Mouse (Mus musculus) natural killer cell, adult 2 months (primary cell): ENCODE results near the gene Cabp2.

ENCODE experiments used
- DNase-seq, 2 experiments: peaks; one replicate each; pipeline ENCODE4 v3.0.0; 2022; ENCODE audit warnings: low spot score in 2 of 2

Cabp2 gene

DNA sequence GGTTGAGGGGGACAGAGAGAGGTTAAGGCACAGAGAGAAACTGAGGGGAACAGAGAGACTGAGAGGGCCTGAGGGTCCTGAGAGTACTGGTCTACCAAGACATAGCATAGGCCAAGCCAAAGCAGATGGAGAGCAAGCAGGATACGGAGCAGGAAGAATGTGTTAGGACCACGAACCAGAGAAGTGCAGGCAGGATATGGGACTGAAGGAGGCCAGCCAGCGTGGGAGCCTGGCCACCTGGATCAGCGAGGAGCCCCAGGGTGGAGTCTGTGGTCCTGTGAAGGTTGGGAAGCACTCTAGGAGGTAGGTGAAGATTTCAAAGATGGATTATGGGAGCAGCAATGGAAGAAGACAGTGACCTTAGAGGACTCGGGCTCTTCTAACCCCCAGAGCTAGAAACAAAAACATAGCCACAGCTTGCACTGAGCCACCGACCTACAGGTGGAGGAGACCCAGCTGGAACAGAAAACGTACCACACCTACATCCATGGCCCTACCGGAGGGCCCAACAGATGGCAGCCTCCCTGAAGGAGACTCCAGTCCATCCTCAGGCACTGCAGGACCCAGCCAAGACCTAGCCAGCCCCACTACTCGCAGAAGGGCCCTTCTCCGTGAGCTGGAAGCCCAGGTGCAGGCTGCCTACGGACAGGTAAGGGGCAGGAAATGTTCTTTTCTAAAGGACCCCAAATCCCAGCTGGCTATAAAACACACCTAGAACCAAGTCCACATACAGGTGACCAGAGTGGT, 1.0 kb downstream of the Cabp2 start:
- DNase-seq = no peak

GRCm38 (mm10) chr19:4083316-4083715, 1.9 kb downstream of the Cabp2 start:
- no peak for DNase-seq

DNA sequence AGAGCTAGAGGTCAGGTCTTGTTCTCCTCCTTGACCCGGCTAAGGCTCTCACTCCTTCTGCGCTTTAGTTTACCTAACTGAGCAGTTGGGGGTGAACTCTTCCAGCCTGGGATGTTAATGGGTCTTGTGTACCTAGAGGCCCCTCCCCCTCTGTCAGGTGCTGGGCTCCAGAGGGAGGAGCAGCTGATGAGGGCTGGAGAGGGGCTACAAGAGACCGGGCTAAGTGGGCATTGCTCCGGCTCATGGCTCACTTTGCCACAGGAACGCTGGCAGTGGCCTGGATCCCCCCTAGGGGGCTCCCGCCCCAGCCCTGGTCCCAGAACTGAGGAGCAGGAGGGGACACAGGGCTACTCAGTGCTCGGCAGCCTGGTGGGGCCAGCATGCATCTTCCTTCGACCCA, 2.4 kb downstream of the Cabp2 start:
- DNase-seq = no peak

DNA sequence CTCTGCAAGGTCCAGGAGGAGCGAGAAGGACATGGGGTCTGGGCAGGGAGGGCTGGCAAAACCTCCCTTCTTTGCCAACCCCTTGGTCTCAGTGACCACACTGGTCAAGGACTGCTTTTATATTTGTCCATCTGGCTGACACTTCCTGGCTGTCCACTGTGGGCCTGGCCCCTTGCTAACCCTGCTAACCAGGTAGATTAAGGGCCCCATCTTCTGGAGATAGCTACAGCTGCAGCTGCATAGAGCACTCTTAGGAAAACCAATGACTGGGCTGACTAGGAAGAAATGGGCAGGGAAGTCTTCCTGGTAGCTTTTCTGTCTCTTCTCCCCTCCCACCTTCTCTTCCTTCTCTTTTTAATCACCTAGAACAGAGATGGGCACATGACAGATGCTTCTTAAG, 3.6 kb downstream of the Cabp2 start:
- DNase-seq = no peak

DNA sequence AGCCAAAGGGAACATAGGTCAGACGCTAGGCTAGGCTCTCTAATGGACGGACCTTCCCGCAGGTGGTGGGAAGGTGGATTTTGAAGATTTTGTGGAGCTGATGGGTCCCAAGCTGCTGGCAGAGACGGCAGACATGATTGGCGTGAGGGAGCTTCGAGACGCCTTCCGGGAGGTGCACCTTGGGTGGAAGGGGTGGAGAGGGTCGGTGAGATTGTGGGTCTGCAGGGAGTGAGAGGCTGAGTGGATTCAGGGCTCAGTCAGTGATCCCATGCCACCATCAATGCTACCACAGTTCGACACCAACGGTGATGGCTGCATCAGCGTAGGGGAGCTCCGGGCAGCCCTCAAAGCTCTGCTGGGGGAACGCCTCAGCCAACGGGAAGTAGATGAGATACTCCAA, 4.8 kb downstream of the Cabp2 start:
- no peak for DNase-seq

DNA sequence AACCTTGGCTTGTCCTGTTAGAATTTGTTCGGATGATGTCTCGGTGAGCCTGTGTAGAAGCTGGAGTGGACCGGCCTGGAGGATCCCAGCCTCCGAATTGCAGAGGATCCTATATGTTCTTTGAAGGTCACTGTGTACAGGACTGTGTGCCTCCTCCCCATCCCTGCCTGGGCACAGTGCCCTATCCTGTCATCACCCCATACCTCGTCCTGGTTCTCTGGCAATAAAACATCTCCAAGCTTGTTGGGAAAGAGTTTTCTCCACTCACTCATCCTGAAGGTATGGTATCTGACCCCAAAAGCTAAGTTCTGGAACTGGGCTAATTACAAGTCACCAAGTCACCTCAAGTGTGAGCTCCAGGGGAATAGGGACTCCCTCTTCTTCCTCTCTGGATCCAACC, 5.7 kb downstream of the Cabp2 start:
- DNase-seq = no peak

- no peak for DNase-seq
These were observed 6.8 kb downstream of the Cabp2 start for GRCm38 (mm10) chr19:4088146-4088545.

DNA sequence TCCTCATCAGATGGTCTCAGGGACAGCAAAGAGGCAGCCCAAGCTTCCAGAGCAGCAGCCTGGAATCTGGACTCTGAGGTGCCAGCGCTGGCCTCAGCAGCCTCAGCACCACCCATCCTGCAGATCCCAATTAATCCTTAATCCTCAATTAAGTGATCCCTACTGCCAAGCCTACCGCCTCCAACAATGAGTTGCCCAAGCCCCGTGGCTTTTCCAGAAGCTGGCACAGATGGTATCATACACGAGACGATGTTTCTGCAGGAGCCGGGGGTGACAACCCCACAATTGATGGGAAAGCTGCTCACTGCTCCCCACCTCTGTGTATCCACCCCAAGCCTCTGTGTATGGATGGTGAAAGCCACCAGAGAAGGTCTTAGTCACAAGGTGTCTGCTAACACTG, 7.8 kb downstream of the Cabp2 start:
- no peak for DNase-seq

DNA sequence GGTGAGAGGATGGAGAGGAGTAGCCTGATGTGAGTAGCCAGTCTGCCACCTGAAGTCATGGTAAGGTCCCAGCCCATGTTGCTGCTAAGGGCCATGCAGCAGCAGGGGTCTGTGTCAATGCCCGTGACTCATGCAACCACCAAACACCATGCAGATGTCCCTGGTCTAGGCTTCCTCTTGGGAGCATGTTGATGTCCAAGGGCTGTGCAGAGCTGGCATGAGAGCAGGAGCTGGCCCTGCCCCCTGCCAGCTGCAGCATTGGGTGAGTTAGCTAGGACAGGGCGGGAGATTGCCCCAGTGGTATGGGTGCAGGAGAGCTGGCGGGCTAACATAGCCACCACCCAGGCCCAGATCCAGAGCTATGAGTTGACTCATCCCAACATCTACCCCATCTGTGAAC, 9.1 kb downstream of the Cabp2 start:
- DNase-seq = no peak

GRCm38 (mm10) chr19:4091383-4091782, 10.0 kb downstream of the Cabp2 start:
- DNase-seq = no peak

DNA sequence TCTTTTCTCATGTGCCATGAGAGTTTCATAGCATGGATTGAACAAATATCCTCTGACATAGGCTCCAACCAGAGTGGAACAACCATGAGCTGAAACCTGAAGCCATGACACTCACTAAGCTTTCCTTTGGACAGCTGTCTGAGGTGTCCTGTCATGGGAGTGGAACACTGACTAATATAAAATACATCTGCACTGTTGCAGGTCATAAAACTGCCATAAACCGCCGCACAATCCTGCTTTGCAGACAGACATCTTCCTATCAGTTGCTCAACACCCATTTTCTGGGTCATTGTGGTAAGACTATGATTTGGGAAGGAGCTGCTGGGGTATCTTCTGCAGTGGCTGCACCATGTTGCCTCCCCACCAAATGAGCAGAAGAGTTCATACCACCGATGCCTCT, 11.4 kb downstream of the Cabp2 start:
- no peak for DNase-seq

- DNase-seq = peak; percentile 42 to 48
These were observed 12.4 kb downstream of the Cabp2 start for GRCm38 (mm10) chr19:4093772-4094171.

DNA sequence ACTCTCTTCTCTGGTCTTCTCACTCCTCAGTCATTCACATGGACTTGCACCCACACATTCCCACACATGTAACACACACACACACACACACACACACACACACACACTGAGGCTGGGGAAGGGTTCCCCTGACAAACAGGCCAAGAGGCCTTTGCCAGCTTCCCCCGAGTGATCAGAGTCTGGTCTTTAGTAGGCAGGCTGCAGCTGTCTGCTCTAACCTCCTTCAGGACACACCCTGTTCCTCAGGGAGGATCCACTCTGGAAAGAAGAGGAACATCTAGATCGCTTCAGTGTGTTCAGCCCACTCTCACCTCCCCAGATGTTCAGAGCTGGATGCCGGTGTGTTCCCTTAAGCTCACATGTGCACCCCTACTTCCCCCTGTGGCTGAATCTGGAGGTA, 13.0 kb downstream of the Cabp2 start:
- no peak for DNase-seq

- no peak for DNase-seq
These were observed 13.5 kb downstream of the Cabp2 start for GRCm38 (mm10) chr19:4094774-4095303.

- DNase-seq = no peak
These were observed 14.4 kb downstream of the Cabp2 start for GRCm38 (mm10) chr19:4095802-4096201.

DNA sequence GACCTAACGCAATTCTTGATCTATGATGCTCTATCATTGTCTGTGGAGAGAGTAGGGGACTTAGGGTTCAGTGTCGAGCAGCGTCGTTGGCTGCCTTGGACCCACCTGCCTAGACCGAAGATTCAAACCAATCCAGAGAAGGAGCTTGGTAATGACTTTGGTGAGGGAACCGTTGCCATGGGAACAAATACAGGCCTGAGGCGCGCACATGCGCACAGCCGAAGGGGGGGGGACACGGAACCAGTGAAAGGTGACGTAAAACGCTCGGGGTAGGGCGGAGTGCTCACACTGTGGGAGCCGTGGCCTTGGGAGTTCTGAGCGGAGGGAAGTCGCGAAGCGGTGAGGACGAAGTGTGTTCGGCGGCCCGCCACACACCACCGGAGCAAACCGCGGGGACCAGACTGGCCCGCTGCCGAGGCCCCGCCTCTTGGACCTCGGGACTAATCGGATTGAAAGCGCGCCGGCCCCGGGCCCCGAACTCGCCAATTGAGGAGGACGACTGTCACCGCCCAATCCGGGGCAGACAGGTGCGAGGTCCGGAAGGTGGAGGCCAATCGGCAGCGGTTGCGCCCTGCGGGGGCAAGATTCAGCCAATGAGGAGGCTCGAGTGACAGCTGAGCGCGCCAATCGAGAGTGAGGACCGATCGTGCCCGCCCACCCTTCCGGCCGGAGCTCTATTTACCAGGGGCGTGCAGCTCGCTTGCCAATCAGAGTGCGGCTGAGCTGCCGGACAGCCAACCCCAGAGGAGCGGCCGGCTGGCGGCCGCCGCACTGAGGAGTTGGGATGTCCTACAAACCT, 15.5 kb downstream of the Cabp2 start, which contains the start of gene Cdk2ap2:
Gene Cdk2ap2 (plus strand): TSS at position 541 of the 799 bp plus-strand sequence.
- peak; percentile 99 for DNase-seq

DNA sequence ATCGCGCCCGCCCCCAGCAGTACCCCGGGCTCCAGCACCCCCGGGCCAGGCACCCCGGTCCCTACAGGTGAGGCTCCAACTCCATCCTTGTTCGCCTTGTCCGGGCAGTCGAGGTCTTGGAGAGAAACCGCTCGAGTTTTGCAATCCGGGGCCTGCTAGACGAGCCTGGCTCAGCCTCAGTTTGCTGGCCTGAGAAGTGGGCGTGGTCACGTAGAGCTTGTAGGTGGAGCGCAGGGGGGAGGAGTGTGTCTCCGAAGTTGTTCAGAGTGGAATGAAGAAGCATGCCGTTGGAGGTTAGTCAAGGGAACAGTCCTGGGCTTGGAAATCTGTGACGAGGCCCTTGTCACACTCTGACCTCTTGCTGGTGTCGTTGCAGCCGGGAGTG, 16.1 kb downstream of the Cabp2 start:
- no peak for DNase-seq

GRCm38 (mm10) chr19:4098426-4098825, 17.0 kb downstream of the Cabp2 start:
- DNase-seq = peak in 1 of 2 experiments; percentile 18

GRCm38 (mm10) chr19:4099056-4099455, 17.7 kb downstream of the Cabp2 start:
- DNase-seq = peak; percentile 88 to 93

DNA sequence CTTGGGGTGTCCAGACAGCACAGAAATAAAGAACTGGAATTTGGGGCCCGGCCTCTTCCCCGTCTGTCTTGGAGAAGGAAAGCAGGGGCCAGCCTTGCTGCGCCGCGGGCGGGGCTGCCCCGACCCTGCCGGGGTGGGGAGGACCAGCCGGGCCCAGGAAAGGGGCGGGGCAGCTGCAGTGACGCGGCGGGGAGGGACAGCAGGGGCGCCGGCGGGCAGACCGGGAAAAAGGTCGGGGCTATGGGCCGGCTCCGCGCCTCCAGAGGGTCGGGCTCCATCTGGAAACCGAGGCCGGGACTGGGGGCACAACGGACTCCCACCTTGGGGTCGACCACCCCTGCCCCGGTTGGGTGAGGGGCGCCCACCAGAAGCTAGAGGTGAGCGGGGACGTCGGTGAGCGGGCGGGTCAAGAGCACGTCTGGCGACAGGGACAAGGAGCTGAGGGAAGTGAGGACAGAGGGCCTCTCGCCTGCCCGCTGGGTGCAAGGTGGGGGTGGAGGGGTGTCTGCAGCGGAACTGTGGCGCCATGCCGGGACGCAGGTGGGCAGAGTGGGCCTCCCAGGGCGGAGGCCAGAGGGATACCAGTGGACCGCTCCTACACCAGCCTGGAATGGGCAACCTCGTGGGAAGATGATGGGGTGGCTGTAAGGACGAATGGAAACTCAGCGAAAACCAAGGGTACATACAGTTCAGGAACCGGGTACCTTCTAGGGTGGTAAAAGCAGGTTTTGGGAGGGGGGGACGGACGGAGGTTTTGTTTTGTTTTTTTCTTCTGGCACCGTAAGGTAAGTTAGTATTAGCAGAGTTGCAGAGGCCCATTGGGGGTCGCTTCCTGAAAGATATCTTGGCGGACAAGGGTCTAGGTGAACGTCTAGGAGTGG, 18.7 kb downstream of the Cabp2 start, which contains the start of gene Pitpnm1:
Gene Pitpnm1 (plus strand): TSS at position 162 of the 881 bp plus-strand sequence.
- DNase-seq = peak; percentile 62 to 64

GRCm38 (mm10) chr19:4100718-4101261, 19.4 kb downstream of the Cabp2 start:
- peak; percentile 39 to 51 for DNase-seq
